Mouse (Mus musculus) mature B cell (primary cell): ENCODE data around the gene 1810024B03Rik.

Source experiments
- in situ Hi-C: fragments of 300-500 bp; cut with MboI; formaldehyde crosslinking; loops from 2 replicates; pipeline ENCODE4 v1.14.3; 2019

Gene 1810024B03Rik

DNA sequence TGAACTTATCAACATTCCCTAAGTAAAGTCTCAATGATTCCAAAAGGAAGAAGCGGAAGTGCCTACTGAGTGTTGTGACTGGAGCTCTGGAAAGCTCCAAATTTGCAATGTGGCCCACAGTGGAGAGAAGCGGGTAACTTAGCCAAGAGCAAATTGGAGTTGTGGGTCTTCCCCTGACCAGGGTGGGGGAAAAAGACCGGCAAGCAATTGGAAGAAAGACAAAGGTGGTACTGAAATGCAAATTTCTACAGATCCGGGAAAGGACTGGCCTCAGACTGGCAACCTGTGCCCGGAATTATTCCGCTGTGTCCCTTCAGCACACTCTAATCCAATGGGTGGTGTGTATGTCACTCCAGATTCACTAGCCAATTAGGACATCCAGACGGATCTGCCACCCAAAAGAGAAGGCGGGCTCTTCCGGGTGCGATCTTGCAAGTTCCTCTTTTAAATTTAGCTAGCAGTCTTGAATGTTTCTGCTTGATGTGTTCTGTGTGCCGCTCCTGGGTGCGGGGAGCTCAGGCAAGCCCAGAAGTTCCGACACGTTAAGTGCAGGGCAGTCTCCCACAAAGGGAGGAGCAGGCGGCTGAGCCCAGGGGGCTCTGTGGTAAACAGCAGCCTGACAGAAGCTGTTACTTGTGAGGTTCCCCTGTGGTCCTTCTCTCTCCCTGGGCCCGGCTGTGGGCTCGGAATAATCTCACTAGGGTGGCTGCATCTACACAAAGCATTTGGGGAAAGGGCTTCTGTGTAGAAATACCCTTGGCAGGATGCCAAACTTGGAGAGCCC is 25.3 kb downstream of the 1810024B03Rik start:
- in situ Hi-C loops = no loop called here

DNA sequence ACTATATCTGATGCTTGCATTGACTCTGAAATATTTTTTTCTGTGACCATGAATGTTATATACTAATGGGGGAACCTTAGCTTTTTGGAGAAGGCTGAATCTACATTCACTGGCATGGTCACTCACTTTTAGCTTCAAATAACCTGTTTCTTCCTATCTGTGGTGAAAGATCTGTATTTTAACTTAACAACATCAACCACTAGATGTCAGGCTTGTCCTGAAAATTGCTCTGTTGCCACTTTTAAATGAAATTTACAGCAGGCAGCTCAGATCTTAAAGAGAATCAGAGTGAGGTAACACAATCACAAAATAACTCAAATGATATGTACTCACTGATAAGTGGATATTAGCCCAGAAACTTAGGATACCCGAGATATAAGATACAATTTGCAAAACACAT is 41.8 kb downstream of the 1810024B03Rik start:
- in situ Hi-C loops = loop anchor here (10.0 kb wide), 1 partner anchor 179 kb away; no protein-coding TSS in a partner anchor

DNA sequence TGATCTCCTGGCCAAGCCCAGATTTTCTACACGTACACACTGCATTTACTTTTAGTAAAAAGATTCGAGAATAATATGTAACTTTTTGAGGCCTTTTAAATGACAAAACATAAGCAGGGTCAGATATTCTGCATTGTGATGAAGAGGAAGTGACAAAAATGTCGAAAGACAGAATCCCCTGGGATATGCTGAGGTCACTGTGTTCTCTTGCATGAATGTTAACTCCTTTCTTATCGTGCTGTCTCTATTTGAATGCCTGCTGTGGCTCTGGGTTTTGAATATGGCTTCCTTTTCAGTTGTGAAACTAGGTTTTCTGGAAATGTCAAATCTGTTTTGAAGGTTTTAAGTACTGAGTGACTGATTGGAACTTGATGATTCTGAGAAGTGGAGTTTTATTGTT is 42.4 kb downstream of the 1810024B03Rik start:
- in situ Hi-C loops = loop anchor here (10.0 kb wide), 1 partner anchor 179 kb away; no protein-coding TSS in a partner anchor

DNA sequence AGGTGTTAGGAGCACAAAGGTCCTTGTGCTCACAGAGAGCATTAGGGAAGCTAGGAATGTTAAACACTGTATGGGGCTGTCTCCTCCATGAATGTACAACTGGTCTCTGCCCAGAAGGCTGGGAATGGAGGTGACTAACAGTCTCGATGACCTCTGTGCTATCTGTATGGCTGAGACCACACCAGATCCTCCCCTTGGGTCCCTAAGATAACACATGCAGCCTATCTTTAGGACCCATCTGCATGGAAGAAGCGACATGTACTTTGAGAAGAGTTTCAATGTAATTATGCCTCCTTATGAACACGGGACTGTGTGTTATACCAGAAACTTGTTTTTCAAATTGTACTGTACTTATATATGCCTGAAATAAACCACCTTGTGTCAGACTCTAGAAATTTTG is 62.4 kb downstream of the 1810024B03Rik start:
- in situ Hi-C loops = no loop called here

DNA sequence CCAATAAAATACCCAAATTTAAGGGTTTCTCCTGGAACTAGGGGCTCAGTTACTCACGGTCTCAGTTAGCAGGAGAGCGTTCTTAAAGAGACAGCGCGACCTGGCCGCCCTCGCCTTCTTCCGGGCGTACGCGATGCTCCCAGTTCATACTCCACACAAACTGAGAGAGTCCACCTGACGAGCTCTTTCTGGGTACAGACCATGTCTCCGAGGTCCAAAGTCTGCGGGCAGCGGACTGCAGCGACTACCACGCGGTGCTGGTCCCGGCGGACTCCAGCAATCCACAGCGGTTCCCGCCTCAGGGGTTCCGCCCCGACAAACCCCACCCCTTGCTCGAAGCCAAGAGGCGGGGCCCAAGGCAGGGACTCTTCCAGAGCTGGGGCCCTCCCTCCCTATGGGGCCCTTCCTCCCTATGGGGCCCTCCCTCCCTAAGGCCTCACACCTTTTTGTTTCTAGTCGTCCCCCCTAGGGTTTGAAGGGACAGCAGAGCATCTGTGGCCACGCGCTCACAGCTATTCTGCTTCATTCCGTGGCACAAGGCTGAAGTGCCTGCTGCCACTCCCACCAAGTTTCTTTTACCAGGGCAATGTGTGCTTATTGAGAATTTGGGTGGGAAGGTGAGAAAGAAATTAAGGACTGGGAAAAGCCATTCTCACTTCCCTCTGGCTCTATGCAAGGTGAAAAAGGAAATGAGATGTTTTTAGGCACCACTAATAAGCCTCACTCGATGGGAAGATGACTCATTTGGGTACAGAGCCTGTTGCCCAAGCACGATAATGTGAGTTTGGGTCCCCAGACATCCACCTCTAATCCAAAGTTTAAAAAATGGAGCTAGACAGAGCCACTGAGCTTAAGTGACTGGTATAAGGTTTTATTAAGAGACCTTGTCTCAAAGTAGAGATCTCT is 64.7 kb downstream of the 1810024B03Rik start, which contains the start of gene Itpripl1:
TSS of gene Itpripl1 (minus strand) at position 285 of the 906 bp plus-strand sequence.
- in situ Hi-C loops = no loop called here

DNA sequence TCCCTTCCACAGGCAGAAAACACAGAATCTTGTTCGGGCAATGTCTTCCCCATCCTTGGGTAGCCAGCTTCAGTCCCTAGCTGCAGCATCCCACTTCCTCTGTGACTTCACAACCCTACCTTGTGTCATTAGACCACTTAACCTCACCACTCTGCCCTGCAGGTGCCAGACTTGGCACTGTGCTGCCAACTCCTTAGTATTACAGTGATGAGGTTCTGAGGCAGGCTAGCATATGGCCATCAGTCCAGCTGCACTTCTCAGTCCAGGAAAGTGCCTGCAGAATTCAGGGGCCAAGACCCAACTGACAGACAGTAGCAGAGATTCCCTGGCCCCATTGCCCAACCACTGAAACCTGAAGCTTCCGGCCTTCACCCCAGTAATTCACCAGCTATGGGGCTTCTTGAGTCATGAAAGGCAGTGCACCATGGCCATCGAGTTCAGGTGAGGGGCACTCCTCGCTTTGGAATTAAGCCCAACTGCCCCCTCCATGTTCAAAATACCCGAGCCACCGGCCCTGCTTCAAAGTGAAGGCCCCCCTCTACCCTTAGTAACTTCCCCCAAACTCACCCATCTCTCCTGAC is 65.4 kb downstream of the 1810024B03Rik start:
- in situ Hi-C loops = no loop called here

DNA sequence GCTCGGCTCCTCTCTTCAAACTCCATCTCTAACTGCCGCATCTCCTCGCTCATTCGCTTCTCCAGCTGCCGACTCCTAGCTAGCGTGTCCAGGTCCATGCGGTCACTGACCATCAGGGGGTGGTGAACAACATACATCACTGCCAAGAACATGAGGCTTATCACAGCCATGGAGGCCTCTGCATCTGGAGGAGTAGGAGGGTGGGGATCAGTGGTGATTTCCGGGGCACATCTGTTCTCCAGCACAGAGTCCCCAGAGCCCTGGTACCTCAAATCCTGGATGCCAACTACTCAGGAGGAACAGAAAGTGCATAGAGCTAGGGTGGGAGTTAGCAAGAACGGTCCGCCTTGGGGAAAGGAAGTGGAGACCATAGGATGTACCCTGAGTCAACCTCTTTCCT is 66.0 kb downstream of the 1810024B03Rik start:
- in situ Hi-C loops = no loop called here

DNA sequence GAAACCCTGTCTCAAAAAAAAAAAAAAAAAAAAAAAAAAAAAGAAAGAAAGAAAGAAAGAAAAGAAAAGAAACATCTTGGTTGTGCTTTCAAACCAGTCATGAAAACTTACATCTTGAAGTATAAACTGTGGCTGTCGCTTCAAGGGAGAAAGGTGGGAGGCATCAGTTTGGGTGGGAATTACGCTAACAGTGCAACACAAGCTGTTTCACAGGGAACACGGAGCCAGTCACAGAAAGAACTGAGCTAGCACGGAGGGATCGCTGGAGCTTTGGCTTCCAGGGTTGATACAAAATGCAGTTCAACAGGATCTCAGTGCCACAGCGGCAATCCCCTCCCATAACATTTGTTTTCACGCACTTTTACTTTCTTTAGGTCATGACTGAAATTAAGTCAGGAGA is 68.1 kb downstream of the 1810024B03Rik start:
- in situ Hi-C loops = no loop called here

DNA sequence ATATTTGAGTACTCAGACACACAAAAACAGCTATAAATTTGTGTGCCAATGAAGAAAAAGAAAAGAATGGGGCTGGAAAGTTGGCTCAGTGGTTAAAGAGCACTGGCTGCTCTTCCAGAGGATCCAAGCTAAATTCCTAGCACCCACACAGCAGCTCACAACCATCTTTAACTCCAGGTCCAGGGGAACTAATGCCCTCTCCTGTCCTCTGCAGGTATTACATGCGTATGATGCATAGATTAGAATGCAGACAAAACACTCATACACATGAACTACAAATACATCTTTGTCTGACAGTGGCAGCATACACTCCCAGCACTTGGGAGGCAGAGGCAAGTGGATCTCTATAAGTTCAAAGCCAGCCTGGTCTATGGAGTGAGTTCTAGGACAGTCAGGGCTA is 68.5 kb downstream of the 1810024B03Rik start:
- in situ Hi-C loops = no loop called here

DNA sequence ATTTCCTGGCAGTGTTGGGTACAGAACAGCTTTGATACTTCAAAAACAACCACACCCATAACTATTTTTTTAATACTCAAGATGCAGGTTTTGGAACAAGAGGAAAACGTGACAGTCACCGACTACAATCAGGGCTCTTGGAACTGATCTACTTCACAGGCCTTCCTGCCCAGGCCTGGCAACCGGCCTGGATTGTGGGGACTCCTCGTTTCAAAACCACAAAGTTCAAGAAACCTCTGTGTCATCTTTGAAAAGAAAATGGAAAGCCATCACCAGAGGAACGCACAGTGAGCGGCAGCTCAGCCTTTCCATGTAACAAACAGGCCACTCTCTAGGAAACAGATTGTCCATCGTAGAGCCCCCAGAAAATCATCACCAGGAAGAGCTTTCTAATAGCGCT is 69.0 kb downstream of the 1810024B03Rik start:
- in situ Hi-C loops = no loop called here

DNA sequence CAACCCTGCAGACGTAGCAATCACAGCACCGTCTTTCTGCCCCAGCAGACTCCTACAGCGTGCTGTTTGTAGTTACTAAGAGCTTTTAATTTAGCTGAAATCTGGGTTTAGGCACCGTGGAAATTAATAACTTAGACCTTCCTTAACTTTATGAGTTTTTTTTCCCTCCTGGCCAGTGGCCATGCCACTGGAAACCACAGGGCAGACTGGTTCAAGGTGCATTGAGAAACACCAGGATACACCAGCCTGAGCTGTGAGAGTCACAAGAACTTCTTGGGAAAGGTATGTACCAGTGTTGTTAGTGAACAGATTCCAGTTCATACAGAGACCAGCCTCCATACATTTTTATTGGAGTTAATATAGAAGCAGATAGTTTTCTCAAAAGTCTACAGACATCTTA is 69.6 kb downstream of the 1810024B03Rik start:
- in situ Hi-C loops = no loop called here

DNA sequence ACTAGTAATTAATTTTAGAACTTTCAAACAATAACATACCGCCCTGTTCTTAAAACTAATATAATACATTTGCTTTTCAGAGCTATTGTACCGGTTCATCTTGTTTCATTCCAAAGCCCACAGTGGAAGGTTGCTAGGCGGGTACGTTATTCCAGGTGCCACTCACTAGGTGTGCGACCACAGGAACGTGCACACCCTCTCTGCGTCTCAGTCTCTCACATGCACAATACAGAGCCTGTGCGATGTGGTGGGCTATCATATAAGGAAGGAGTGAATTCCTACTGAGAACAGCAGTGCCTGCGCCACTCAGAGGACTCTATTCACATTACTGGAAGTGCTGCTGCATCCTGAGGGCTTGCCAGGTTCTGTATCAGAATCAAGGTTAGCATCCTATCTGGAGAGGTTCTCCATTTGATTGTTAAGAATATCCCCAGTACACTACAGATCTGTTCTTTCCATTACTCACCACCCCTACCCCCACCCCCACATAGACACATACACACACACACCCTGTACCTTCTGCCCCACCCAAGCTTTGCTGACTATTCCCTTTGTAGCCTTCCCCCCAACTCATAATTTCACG is 70.2 kb downstream of the 1810024B03Rik start:
- in situ Hi-C loops = no loop called here

DNA sequence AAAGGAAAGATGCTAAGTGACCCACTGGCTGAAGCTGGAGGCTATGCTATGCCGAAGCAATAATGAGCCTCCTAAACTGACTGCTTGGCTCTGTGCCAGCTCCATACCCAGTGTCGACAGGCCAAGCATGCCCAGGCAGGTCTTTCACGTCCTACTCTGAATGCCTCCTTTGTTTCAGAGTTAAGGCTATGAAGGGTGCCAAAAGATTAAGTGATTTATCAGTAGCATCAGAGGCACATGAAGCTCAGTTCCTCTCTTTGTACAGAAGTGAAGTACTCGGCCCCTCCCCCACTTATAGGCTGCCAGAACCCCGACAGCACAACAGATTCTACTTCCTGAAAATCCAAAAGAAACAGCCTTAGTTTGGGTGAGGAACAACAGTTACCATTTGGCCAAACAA is 71.1 kb downstream of the 1810024B03Rik start:
- in situ Hi-C loops = no loop called here
